Mouse (Mus musculus) embryonic facial prominence, embryonic 11.5 days (tissue): ENCODE data around the gene Dpp9. TPM values are rescaled to one million over a fixed set of nuclear protein-coding genes. Genes with fewer than 3 reads are reported as not detected.

Experiments
- ATAC-seq: fragments of 200-750 bp; cut with Nextera tagmentation; replicated peaks from 2 replicates; pipeline ENCODE4 v1.8.0; 2017; ENCODE audit warnings: low read depth; ENCODE audit not compliant: insufficient number of reproducible peaks, low FRiP score, low TSS enrichment
- DNase-seq: peaks from one replicate; pipeline ENCODE4 v3.0.0-alpha.2; 2015; ENCODE audit warnings: low spot score
- H3K27ac ChIP-seq: fragments of 300-500 bp; sonication (generic); replicated peaks from 2 replicates; pipeline ENCODE4 v1.5.1; 2014; ENCODE audit warnings: mild to moderate bottlenecking, low read depth, low read length, control low read depth
- H3K27me3 ChIP-seq: fragments of 300-500 bp; sonication (generic); 2 replicates; pipeline ENCODE4 v1.6.1; 2014; ENCODE audit warnings: mild to moderate bottlenecking, low read length, moderate library complexity, mixed read lengths; ENCODE audit not compliant: control insufficient read depth, insufficient read depth
- H3K36me3 ChIP-seq: fragments of 300-500 bp; sonication (generic); replicated peaks from 2 replicates; pipeline ENCODE4 v1.6.1; 2014; ENCODE audit warnings: low read depth, mild to moderate bottlenecking, low read length, moderate library complexity, mixed read lengths; ENCODE audit not compliant: control insufficient read depth, insufficient read depth
- H3K4me1 ChIP-seq: fragments of 300-500 bp; sonication (generic); 2 replicates; pipeline ENCODE4 v1.6.1; 2014; ENCODE audit warnings: low read length, mixed read lengths; ENCODE audit not compliant: control insufficient read depth, insufficient read depth
- H3K4me2 ChIP-seq: fragments of 300-500 bp; sonication (generic); 2 replicates; pipeline ENCODE4 v1.6.1; 2014; ENCODE audit warnings: low read depth, mild to moderate bottlenecking, control low read depth, low read length, moderate library complexity
- H3K4me3 ChIP-seq: fragments of 300-500 bp; sonication (generic); 2 replicates; pipeline ENCODE4 v1.5.1; 2014; ENCODE audit warnings: low read depth, low read length, control low read depth
- H3K9ac ChIP-seq: fragments of 300-500 bp; sonication (generic); replicated peaks from 2 replicates; pipeline ENCODE4 v1.6.1; 2014; ENCODE audit warnings: mild to moderate bottlenecking, control low read depth, low read length
- H3K9me3 ChIP-seq: fragments of 300-500 bp; sonication (generic); replicated peaks from 2 replicates; pipeline ENCODE4 v1.6.1; 2016; ENCODE audit warnings: mild to moderate bottlenecking, low read length, inconsistent platforms, mixed read lengths; ENCODE audit not compliant: control insufficient read depth
- WGBS: fragments of 180-500 bp; shearing (Covaris S2); extraction: QIAGEN DNeasy Blood & Tissue Kit; methylation state at CpG from one replicate; pipeline ENCODE4 v1.1.7; 2014; 5-methylcytosine and 5-hydroxymethylcytosine counted together
- polyA plus RNA-seq: library from polyadenylated mRNA; unstranded; fragments of >200 nt; fragmentation: Nextera tagmentation; extraction: Ambion mirVana; gene quantifications from 2 replicates; pipeline ENCODE4 v1.2.1, GENCODE M21; 2014

The Dpp9 gene
- polyA plus RNA-seq, 1 experiment from 2014 or later = 23.7 TPM

GRCm38 (mm10) chr17:56254695-56255094, 36.0 kb upstream of the Dpp9 start:
- Histone ChIP-seq H3K4me2 (no peak overlapping the region), H3K36me3 (no peaks in the 10 kb centered on the region), H3K4me1 (no peaks in the 10 kb centered on the region; the same call in 1 of the 2 replicates), H3K9ac (no peak overlapping the region), H3K4me3 (no peak overlapping the region), H3K9me3 (no peaks in the 10 kb centered on the region), H3K27ac (no peak overlapping the region), H3K27me3 (no peaks in the 10 kb centered on the region)
- DNase-seq (no peak), ATAC-seq (no peak)
- WGBS = 83% methylated on average over 4 of the region's 4 CpGs

GRCm38 (mm10) chr17:56251136-56251829, 32.6 kb upstream of the Dpp9 start:
- Histone ChIP-seq H3K4me3 (no peak overlapping the region), H3K36me3 (no peaks in the 10 kb centered on the region), H3K27ac (no peak overlapping the region), H3K9me3 (no peaks in the 10 kb centered on the region), H3K9ac (no peak overlapping the region), H3K27me3 (no peaks in the 10 kb centered on the region), H3K4me1 (no peaks in the 10 kb centered on the region; the same call in 1 of the 2 replicates), H3K4me2 (no peak overlapping the region)
- WGBS = 28% methylated on average over 6 of the region's 6 CpGs
- peak; percentile 81 for DNase-seq
- ATAC-seq = no peak

- Histone ChIP-seq H3K36me3 (no peaks in the 10 kb centered on the region), H3K9me3 (no peaks in the 10 kb centered on the region), H3K4me1 (no peaks in the 10 kb centered on the region; the same call in 1 of the 2 replicates), H3K9ac (no peak overlapping the region), H3K27me3 (peaks cover 5% of the 10 kb centered on the region; the same call in 1 of the 2 replicates), H3K4me3 (no peak overlapping the region), H3K4me2 (no peak overlapping the region), H3K27ac (no peak overlapping the region)
- ATAC-seq = no peak
- DNase-seq = no peak
- WGBS = 59% methylated on average over 7 of the region's 7 CpGs
Observed at GRCm38 (mm10) chr17:56245608-56246007, 26.9 kb upstream of the Dpp9 start.

GRCm38 (mm10) chr17:56241541-56242401, 23.1 kb upstream of the Dpp9 start:
- Histone ChIP-seq H3K4me2 (no peak overlapping the region; the same call in 1 of the 2 replicates), H3K4me3 (no peak overlapping the region), H3K27ac (no peak overlapping the region), H3K27me3 (peaks cover 5% of the 10 kb centered on the region; the same call in 1 of the 2 replicates), H3K9me3 (no peaks in the 10 kb centered on the region), H3K9ac (no peak overlapping the region), H3K36me3 (no peaks in the 10 kb centered on the region), H3K4me1 (peaks cover 3% of the 10 kb centered on the region; the same call in 1 of the 2 replicates)
- WGBS = 2% methylated on average over 33 of the region's 33 CpGs
- peak; percentile 95 for DNase-seq
- peak; percentile 48; the same call in 1 of the 2 replicates for ATAC-seq

- Histone ChIP-seq H3K4me3 (no peak overlapping the region), H3K9ac (no peak overlapping the region), H3K4me1 (peaks cover 3% of the 10 kb centered on the region; the same call in 1 of the 2 replicates), H3K4me2 (0 out of 2 replicates have a peak overlapping the region, but pooled peaks have one; percentile 5), H3K27ac (no peak overlapping the region), H3K27me3 (no peaks in the 10 kb centered on the region), H3K9me3 (no peaks in the 10 kb centered on the region), H3K36me3 (no peaks in the 10 kb centered on the region)
- DNase-seq = peak; percentile 85
- ATAC-seq = peak; percentile 86
- WGBS = 3% methylated on average over 14 of the region's 14 CpGs
Observed at GRCm38 (mm10) chr17:56233818-56234469, 15.2 kb upstream of the Dpp9 start.

GRCm38 (mm10) chr17:56233389-56233788, 14.7 kb upstream of the Dpp9 start:
- H3K4me3 ChIP-seq = no peak overlapping the region

GRCm38 (mm10) chr17:56229943-56230342, 11.2 kb upstream of the Dpp9 start:
- DNase-seq (no peak), ATAC-seq (no peak)
- H3K4me1 ChIP-seq = no peaks in the 10 kb centered on the region
- no peak overlapping the region for H3K9ac ChIP-seq
- H3K27me3 ChIP-seq = no peaks in the 10 kb centered on the region
- H3K4me2 ChIP-seq = no peak overlapping the region
- H3K4me3 ChIP-seq = no peak overlapping the region
- no peaks in the 10 kb centered on the region for H3K36me3 ChIP-seq
- 72% methylated on average over 10 of the region's 10 CpGs for WGBS
- no peak overlapping the region for H3K27ac ChIP-seq
- no peaks in the 10 kb centered on the region for H3K9me3 ChIP-seq

More at GRCm38 (mm10) chr17:56233389-56233788, 14.7 kb upstream of the Dpp9 start:
- WGBS = 55% methylated on average over 8 of the region's 8 CpGs
- DNase-seq = no peak
- no peak overlapping the region for H3K9ac ChIP-seq
- ATAC-seq = no peak
- no peak overlapping the region for H3K4me2 ChIP-seq
- peaks cover 3% of the 10 kb centered on the region; the same call in 1 of the 2 replicates for H3K4me1 ChIP-seq
- H3K27me3 ChIP-seq = no peaks in the 10 kb centered on the region
- H3K27ac ChIP-seq = no peak overlapping the region
- no peaks in the 10 kb centered on the region for H3K9me3 ChIP-seq
- no peaks in the 10 kb centered on the region for H3K36me3 ChIP-seq
